Mouse (Mus musculus): ENCODE results near the gene Tedc1.
"Not testable (repeated sequence)": the region's sequence is repeated elsewhere in the genome, so short reads cannot be mapped to it uniquely, and the experiment has no call there.

Tedc1 gene

DNA sequence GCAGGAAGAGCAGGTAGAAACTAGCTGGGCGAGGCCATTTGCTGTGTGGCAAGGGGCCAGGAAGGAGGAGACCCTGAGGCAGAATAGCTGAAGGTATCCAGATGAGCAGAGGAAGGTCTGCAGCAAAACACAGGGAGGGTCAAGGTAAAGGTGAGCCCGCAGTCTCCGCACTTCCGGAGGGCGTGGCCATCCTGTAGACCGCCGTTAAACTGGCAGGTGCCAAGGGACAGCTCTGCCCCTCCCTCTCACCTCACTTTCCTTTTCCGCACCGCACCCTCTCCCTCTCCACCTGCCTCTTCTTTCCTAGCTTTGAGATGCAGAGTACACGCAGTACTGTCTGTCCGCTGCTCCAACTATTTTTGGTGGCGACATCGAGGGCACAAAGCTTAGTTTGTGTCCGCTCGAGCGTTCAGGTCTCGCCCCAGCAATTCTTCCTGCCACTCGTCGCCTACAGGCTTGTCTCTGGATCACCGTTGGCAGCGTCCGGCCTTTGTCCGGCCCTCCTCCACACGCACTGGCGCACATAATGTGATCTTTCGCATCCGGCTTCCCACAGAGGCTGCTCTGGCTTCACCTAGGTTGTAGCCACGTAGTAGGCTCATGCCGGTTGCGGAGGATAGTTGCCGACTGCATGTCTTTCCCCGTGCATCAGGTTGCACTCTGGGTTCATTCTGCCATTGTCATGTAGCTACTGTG is 997 bp upstream of the Tedc1 start:
- DNase-seq, result peak; percentile 54

DNA sequence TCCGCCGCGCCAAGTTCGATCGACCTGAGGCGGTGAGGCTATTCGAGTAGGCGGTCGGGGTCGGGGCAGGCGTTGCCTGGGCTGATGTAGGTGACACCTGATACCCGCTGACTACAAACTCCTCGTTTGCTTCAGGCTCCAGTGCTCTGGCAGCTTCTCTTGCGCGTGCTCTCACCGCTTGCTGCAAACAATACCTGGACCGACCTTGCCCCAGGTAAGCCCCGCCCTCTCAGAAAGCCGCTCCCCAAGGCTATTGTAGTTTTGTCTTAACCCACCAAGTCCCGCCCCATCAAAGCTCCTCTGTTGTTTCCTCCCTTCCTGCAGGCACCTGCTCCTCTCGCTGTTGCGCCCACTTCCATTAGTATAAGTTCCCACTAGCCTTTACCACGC is 314 bp downstream of the Tedc1 start:
- DNase-seq, result no peak

DNA sequence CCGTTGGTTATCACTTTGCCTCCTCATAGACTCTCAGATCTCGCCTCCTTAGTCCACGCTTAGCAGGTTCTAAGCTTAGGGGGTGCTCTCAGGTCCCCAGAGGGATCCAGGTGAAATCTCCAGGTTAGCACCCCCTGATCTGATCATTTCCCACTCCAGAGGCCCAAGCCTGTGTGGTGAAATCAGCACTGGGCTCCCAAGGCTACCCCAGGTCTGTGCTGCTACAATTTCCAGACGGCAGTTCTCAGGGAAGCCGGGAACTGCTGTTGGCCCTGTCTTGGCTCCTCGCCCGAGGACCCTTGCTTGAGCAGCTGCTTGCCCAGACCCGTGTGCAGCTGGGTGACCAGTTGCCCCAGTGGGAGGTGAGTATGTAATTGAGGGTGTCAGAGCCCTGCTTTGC is 781 bp downstream of the Tedc1 start:
- DNase-seq, result no peak

DNA sequence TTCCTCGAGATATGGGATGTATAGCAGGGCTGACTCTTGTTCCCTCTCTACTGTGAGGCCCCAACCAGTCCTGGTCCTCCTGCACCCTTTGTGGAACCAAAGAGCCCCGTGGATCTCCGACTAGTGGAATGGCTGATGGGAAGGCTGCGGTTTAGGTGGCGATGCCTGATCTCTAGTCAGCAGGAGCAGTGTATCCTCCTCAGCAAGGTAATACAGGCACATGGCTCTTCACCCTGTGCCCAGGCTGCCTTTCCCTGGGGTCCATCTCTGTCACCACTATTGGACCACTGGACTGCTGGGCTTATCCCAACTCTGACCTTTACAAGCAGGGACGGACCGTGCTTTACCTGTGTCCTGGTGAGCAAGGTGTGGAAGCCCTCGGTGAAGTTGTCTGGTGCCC is 1.3 kb downstream of the Tedc1 start:
- DNase-seq, result no peak

DNA sequence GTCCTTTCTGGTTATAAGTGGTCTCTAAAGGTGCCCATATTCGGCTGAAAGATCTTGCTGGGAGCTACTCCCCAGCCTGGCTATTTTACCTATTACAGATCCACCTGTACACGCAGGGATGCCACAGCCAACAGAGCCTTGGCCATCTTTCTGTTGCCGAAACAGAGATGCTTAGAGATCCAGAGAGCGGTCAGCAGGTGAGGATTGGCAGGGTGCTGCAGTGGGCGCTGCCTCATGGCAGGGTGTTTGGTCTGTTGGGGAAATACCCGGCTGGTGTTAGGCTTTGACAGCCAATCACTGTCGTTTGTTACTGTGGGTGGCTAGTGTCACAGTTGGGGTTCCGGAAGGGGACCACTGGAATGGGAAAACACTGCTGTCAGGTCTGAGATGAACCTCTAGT is 1.8 kb downstream of the Tedc1 start:
- DNase-seq, result no peak

DNA sequence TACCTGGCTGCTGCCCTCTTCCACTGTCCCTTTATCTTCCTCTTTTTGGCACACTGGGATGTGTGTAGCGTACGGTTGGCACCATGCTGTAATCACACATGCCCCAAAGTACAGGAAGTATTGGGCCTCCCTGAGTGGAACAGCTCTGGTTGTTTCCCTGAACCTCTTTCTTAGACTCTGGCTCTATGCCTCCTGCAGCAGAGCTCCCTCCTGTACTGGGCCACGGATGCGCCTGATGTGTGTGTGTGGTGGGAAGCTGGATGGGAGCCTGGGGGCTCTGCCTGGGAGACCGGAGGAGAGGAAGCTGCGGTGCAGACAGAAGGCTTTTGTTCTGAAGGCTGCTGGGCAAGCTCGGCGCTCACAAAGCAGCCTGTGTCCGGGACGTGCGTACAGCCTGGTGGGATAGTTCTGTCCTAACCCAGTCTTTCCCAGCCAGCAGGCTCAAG is 7.4 kb downstream of the Tedc1 start:
- no peak for DNase-seq

DNA sequence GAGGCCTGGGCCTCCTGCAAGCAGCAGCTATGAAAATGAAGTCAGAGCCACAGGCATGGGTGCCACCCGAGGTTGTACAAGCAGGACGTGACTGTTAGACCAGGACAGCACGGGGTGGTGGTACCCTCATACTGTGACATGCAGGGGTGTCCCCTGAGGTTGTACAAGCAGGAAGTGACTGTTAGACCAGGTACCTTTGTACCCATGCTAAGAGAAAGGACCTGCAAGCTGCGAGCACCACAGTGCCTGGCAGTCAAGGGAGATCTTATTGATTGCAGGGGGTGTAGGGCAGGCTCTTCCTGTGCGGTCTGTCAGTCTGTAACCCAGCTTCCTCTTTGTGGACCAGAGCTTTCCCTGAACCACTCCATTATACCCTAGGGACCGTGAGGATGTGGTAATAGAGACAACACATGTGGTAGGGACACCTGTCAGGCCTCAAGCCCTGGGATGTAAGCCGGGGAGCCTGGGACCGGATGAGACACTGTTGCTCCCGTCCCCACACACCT is 11.9 kb downstream of the Tedc1 start:
- no peak for DNase-seq

DNA sequence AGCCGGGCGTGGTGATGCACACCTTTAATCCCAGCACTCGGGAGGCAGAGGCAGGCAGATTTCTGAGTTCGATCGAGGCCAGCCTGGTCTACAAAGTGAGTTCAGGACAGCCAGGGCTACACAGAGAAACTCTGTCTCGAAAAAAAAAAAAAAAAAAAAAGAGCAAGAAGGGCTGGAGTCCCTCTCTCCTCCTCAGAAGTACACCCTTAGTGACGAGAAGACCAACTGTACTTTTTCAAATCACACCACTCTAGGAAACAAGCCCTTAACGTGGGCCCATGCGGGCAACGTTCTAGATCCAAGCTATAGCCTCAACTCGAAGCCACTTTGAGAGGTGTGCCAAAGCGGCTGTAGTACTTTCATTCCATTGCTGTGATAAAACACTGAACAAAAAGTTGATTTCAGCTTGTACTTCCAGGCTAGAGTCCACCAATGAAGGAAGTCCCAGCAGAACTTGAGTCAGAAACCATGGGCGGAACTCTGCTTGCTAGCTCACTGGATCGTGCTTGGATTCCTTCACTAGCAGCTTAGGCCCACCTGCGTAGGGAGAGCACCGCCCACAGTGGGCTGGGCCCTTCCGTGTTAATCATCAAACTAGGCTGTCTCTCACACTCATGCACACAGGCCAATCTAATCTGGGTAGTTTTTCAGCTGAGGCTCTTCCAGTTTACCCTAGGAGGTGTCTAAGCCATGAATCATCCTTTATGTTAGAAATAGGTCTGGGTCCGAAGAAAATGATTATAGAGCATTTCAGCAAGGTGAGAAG is 20.9 kb downstream of the Tedc1 start:
- DNase-seq, result no peak

DNA sequence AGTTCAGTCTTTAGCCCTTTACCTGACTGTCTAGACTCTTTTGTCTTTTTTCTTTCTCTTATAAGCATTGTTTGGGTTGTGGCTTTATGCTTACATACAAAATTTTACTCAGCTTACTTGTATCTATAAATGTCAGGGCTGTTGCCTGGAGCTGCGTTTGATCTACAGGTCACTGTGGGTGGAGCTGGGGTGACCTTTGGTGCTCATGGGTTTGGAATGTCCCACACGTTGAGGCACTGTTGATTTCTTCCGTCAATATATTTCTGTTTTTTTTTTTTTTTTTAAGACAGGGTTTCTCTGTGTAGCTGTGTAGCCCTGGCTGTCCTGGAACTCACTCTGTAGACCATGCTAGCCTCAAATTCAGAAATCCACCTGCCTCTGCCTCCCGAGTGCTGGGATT is 24.8 kb downstream of the Tedc1 start:
- no peak for DNase-seq

DNA sequence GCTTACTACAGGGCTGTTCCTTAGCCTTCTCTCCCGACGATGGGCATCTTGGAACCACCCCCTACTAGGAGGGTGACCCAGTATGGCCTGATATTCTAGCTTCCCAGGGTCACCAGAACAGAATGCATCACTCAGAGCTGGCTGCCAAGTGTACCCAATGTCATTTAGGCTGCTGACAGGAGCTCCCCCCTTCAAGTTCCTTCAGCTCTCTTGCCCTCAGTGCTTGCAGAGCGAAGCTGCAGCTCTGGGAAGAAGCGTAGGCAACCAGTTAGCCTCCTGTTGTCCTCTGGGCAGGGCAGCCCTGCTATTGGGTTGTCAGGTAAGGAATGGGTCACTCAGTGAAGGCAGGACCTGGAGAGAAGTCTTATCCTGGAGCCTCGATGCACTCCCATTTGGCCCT is 28.7 kb downstream of the Tedc1 start:
- DNase-seq, result peak; percentile 20

DNA sequence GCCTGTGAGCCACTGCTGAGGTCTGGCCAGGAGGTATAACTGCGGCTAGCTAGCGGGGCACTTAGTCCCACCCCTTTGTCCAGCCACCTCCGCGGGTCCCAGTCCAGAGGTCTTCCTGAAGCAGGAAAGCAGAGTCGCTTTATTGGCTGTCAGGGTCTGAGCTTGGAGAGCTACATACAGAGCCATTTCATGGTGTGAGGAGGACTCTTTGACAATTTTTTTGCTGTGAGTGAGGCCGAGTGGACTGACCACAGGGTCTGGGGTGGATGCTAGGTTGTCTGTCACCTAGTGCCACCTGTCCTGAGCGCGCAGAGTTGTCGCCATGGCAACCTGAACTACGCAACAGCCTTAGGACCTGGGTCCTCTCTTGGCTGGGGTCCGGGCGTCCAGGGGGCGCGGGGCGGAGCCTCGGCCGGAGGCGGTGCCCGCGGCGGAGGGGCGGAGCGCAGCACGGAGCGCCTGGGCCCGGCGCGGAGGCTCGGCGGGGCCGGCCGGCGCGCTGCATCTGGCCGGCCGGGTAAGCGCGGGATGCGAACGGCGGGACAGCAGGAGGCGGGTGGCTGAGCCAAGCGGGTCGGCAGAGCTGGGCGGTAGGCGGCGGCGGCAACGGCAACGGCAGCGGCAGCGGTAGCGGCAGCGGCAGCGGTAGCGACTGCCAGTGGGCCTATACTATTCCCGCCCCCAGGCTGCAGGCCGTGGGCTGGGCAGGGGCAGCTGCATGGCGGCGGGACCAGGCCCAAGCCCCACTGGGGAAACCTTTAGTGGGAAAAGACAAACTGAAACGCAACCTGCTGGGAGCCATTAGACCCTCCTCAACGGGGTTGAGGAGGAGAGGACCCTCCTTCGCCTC is 29.4 kb downstream of the Tedc1 start, which contains the start of gene Tmem121:
Gene Tmem121, plus strand, starts transcription at position 489 of the 850 bp plus-strand sequence.
- DNase-seq, result peak; percentile 59

DNA sequence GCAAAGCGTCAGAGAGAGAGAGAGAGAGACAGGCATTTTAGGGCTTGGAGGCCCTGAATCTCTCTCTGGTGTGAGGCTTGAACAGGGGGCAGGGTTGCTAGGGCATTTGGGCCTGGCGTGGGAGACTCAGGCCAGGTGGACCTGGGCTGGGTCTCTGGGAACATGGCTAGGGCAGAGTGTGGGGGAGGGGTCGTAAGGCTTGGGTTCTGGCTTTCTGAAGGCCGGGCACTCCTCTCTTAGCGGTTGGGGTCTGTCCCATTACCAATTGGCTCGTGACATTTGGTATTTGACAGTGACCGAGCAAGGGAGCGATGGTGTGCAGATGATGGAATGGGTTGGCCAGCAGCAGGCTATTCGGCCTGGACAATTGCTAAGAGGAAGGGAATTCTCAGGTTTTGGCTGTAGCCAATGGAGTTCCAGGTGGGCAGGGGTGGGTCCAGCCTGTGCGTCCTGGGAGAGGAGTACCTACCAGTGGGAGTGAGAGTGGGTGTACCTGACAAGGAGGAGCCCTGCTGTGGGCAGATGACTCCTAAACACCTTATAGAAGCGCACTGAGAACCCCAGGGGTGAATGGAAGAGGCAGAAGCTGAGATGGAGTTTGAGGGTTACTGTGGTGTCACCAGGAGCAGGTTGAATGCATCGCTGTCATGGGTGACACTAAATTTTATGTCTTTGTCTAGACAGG is 30.2 kb downstream of the Tedc1 start:
- DNase-seq, result peak; percentile 32

DNA sequence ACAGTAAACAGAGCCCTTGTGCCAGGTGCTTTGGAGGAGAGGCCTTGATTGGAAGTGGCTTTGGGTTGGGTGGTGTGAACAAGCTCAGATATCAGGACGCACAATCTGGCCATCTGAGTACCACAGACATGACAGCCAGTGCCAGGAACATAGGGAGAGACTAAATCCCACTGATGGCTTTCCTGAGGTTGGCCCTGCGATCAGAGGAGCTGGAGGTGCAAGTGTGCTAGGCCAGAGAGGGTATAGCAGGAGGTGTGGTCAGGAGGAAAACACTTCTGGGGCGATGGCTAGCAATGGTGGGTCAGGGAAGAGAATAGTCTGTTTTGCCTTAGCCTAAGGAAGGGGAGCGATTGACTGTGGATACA is 30.8 kb downstream of the Tedc1 start:
- peak; percentile 22 for DNase-seq

DNA sequence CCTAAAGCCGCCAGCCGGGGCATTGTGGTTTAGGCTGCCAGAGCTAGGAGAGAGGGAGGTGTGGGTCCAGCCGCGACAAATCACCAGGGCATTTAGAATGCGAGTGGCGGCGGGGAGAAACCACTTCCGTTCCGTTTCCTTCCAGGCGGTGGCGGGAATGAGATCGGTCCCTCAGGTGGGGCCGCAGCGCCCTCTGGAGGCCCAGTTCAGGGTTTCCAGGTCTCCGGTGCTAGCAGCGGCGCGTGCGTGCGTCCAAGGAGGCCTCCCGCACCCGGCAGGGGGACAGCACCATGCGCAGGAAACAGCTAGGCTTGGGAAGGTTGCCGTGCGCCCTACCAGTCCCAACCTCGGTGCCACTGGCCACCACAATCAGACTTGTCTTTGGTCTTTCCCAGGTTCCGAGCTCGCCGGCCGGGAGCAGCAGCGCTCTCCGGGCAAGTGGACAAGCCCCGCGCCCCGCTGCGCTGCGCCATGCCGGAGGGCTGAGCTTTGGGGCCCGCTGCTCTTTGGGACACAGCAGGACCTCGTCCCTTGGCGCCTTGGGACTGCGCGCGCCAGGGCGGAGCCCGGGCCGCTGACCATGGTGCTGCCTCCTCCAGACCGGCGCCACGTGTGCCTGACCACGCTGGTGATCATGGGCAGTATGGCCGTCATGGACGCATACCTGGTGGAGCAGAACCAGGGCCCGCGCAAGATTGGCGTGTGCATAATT is 31.5 kb downstream of the Tedc1 start:
- DNase-seq, result peak; percentile 92

DNA sequence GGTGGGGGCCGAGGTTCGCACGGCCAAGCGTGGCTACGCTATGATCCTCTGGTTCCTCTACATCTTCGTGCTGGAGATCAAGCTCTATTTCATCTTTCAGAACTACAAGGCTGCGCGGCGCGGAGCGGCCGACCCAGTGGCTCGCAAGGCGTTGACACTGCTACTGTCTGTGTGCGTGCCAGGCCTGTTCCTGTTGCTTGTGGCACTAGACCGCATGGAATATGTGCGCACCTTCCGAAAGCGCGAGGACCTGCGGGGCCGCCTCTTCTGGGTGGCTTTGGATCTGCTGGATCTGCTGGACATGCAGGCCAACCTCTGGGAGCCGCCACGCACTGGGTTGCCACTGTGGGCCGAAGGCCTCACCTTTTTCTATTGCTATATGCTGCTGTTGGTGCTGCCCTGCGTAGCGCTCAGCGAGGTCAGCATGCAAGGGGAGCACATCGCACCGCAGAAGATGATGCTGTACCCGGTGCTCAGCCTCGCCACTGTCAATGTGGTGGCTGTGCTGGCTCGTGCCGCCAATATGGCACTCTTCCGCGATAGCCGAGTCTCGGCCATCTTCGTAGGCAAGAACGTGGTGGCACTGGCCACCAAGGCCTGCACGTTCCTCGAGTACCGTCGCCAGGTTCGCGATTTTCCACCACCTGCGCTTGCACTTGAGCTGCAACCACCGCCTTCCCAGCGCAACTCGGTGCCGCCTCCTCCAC is 32.3 kb downstream of the Tedc1 start:
- DNase-seq, result peak; percentile 30

DNA sequence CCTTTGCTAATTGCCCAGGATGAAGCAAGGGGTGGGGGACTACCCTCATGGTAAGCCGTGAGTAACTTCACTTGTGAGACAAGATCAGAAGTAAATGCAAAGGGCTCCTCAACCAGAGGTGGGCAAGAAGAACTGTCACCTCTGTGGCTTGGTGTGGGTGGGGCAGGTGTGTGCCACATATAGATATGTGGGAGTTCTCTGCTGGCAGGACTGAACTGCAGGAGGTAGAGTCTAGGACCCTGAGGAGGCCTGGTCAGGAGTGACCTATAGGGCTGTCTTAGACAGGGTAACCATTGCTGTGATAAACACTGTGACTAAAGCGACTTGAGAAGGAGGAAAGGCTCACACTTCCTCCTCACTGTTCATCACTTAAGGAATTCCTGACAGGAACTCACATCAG is 37.2 kb downstream of the Tedc1 start:
- DNase-seq, result no peak

DNA sequence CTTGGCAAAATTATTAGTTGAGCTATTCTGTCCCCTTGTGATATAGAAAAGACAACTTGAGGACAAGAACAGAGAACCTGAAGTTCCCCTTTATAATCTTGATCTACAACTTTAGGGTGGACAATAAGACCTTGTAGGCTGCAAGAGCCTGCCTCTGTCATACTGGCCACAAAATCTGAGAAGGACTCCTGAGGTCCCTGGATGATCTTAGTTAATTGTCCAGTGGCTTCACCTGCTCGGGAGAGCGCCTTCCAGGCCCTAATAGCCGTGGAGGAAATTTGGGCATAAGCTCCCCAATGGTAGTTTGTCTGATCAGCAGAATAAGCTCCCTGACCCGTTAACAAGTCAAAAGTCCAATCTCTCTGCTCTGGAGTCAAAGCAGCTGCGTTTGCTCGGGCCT is 42.9 kb downstream of the Tedc1 start:
- not testable (repeated sequence) for DNase-seq

DNA sequence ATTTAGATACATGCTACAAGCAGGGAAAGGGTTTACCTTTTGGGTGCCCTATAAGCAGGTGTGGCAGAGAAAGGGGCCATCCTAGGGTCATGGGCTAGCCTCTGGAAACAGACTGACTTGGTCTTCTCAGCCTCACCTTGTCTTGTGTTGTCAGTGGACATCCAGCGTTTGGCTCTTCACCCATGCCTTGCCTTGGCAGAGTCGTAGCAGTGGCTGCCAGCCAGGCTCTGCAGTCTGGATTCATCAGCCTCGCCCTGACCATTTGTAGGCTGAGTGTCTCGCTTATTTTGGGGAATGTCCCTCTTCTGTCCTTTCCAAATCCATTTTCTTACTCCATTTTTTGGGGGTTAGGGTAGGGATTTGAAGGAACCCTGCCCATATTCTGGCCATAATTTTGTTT is 45.1 kb downstream of the Tedc1 start:
- no peak for DNase-seq

DNA sequence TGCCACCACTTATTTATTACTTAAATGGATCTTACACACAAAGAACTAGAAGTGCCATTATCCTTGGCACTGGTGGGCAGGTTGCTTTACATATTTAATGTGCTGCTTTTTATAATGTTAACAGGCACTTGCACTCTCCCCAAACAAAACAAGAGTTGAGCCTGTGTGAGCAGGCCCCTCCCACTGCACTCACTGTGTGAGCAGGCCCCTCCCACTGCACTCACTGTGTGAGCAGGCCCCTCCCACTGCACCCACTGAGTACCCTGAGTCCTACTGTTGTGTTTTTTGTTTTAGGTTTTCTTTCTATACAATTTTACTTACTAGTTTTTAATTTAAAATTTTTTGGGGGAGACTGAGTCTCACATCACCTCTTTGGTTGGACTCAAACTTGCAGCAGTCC is 45.8 kb downstream of the Tedc1 start:
- no peak for DNase-seq

DNA sequence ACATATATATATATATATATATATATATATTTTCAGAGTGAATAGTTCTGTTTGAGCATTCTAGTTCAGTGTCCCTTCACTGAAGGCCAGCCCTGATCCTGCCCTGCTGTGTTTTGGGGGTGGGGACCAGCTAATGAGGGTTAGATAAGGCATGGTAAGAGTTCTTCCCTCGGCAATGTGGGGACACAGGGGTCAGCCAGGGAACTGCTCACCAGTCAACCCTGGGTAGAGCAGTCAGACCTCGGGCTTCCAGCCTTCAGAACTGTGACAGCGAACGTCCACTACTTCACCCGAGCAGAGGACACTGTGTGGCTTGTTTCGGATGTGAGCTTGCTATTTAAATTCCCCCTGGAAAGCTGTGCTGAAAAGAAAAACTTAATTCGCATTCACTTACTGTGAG is 47.3 kb downstream of the Tedc1 start:
- no peak for DNase-seq

DNA sequence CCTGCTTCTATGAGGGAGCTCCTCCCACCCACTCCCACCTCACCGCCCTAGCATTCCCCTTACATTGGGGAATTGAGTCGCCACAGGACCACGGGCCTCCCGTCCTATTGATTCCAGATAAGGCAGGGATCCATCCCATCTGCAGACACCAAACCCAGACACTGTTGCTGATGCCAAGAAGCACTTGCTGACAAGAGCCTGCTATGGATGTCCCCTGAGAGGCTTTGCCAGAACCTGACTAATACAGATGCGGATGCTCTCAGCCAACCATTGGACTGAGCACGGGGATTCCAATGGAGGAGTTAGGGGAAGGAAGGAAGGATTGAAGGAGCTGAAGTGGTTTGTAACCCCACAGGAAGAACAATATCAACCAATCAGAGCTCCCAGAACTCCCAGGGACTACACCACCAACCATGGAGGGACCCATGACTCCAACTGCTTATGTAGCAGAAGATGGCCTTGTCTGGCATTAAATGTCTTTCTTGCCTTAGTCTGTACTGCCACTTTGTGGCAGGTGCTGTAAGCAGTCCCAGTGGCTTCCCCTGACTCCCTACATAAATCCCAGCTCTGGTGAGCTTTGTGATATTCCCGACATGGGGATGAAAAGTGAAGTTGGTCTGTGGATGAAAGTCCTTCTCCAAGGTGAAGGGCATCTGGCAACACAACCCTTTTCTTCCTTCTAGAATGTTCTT is 49.2 kb downstream of the Tedc1 start:
- no peak for DNase-seq
